Mouse (Mus musculus): ENCODE results near the gene Sypl. TPM values are rescaled to one million over a fixed set of nuclear protein-coding genes. Genes with fewer than 3 reads are reported as not detected.

The Sypl gene
- polyA plus RNA-seq, 1 experiment from 2014 or later = 63.0 TPM

DNA sequence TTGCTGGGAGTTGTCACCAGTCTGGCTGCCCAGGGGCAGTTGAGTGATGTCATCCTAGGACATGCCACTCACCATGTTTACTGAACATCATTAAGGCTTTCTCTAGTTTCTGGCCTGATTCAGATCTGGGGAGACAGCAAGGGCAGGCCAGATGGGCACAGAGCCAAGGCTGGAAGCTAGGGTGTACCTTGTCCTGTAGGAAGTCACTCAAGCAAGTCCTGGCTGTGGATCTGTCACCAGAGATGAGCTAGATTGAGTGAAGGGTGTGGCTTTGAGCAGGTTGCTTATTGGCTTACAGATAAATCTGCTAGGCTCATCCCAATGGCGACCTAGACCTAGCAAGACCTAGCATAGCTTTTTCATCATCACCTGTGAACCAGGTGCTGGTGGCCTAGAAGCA is 61.4 kb downstream of the Sypl start:
- 53% methylated on average over 1 of the region's 1 CpGs for WGBS
- Histone ChIP-seq H3K4me3 (ENCODE audit: low read depth, low read length) (no peak overlapping the region), H3K27me3 (ENCODE audit: control insufficient read depth, insufficient read depth, low read length) (no peaks in the 10 kb centered on the region), H3K27ac (replicated peaks; ENCODE audit: low read depth, low read length) (no peak overlapping the region), H3K4me1 (ENCODE audit: control insufficient read depth, insufficient read depth, low read length) (peaks cover 3% of the 10 kb centered on the region; the same call in 1 of the 2 replicates), H3K9me3 (ENCODE audit: control insufficient read depth, low read length) (no peaks in the 10 kb centered on the region), H3K36me3 (ENCODE audit: control insufficient read depth, insufficient read depth, low read length) (no peaks in the 10 kb centered on the region), H3K9ac (ENCODE audit: low read length) (no peak overlapping the region), H3K4me2 (ENCODE audit: low read depth, severe bottlenecking) (no peak overlapping the region)
- DNase-seq (ENCODE audit: low spot score) = no peak
- ATAC-seq (ENCODE audit: insufficient number of reproducible peaks, low FRiP score, low TSS enrichment, low read depth) = no peak

DNA sequence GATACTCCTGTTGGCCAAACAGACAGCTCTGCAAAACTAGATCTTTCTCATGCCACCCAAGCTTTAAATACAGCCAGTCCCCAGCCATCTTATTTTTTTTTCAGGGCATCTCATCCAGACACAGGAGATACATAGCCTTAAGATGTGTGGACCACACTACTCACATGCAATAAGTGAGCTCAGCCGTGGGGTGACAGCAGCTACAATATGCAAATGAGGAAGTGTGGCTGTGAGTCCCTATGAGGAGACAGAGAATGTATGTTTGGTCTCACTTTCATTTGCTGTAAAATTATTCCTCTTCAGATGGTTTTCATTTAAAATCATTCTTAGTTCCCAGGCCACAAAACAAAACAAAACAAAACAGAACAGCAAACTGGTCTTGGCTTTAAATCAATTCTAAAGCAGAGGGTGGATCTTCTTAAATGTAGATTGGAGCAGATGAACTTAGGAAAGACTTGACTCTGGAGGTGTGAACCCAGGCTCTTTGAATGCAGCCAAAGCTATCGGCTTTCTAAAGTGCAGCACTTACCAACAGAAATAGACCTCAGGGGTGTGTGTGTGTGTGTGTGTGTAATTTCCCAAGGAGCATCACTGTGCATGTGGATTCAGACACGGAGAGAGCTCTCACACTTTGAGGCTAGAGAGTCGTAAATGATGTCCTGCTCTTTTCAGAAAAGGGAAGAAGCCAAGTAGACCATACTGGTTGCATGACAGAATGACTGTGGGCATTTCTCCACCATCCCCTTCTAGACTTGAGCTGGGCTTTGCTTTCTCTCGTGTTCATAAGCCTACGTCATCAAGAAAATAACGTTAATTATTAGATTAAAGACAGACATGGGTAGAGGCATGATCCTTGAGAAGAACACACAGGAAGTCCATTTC is 63.4 kb downstream of the Sypl start:
- H3K27me3 ChIP-seq (ENCODE audit: control insufficient read depth, insufficient read depth, low read length) = no peaks in the 10 kb centered on the region
- 63% methylated on average over 7 of the region's 7 CpGs for WGBS
- no peaks in the 10 kb centered on the region for H3K9me3 ChIP-seq (ENCODE audit: control insufficient read depth, low read length)
- H3K36me3 ChIP-seq (ENCODE audit: control insufficient read depth, insufficient read depth, low read length) = no peaks in the 10 kb centered on the region
- DNase-seq (ENCODE audit: low spot score) (no peak), ATAC-seq (ENCODE audit: insufficient number of reproducible peaks, low FRiP score, low TSS enrichment, low read depth) (no peak)
- no peak overlapping the region for H3K27ac ChIP-seq (replicated peaks; ENCODE audit: low read depth, low read length)
- H3K4me1 ChIP-seq (ENCODE audit: control insufficient read depth, insufficient read depth, low read length) = peaks cover 3% of the 10 kb centered on the region; the same call in 1 of the 2 replicates
- H3K4me3 ChIP-seq (ENCODE audit: low read depth, low read length) = no peak overlapping the region
- H3K9ac ChIP-seq (ENCODE audit: low read length) = no peak overlapping the region
- H3K4me2 ChIP-seq (ENCODE audit: low read depth, severe bottlenecking) = no peak overlapping the region

DNA sequence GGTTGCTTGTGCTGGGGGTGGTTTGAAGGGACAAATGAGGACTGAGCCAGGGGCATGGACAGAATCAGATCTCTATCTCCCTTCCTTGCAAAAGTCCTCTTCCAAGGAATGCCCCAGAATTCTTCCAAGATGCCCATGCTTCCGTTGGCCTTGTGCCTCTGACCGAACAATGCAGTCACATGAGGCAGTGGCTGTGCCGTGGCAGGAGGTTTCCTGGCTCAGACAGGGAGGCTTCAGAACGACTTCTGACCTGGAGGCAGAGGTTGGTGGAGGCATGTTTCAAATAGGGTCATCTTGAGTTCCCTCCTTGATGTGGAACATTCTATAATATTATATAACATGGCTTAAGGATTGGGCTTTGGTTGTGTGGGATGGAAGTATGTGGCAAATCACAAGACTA is 64.9 kb downstream of the Sypl start:
- Histone ChIP-seq H3K27me3 (ENCODE audit: control insufficient read depth, insufficient read depth, low read length) (no peaks in the 10 kb centered on the region), H3K27ac (replicated peaks; ENCODE audit: low read depth, low read length) (no peak overlapping the region), H3K4me2 (ENCODE audit: low read depth, severe bottlenecking) (no peak overlapping the region), H3K4me1 (ENCODE audit: control insufficient read depth, insufficient read depth, low read length) (peaks cover 3% of the 10 kb centered on the region; the same call in 1 of the 2 replicates), H3K36me3 (ENCODE audit: control insufficient read depth, insufficient read depth, low read length) (no peaks in the 10 kb centered on the region), H3K9ac (ENCODE audit: low read length) (no peak overlapping the region), H3K9me3 (ENCODE audit: control insufficient read depth, low read length) (no peaks in the 10 kb centered on the region), H3K4me3 (ENCODE audit: low read depth, low read length) (no peak overlapping the region)
- ATAC-seq (ENCODE audit: insufficient number of reproducible peaks, low FRiP score, low TSS enrichment, low read depth) = no peak
- DNase-seq (ENCODE audit: low spot score) = no peak
- 80% methylated on average over 4 of the region's 4 CpGs for WGBS

DNA sequence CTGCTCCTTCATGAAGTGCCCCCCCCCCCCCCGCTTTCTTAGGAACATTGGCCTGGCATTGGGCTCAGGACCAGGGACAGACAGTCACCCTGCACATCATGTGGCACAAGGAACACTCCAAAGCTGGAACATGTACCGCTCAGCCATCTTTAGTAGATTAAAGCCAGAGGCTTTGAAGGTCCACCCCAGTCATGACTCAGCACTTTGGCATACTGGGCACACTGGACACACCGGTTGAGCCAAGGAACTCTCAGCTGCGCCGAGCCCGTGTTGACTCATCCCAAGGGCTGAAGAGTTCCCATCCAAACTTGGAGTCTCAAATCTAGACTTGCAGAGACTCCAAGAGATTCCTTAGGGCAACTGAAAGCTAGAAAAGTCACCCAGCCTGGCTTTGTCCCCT is 66.3 kb downstream of the Sypl start:
- WGBS = 83% methylated on average over 6 of the region's 6 CpGs
- no peaks in the 10 kb centered on the region for H3K27me3 ChIP-seq (ENCODE audit: control insufficient read depth, insufficient read depth, low read length)
- H3K9me3 ChIP-seq (ENCODE audit: control insufficient read depth, low read length) = no peaks in the 10 kb centered on the region
- peaks cover 3% of the 10 kb centered on the region; the same call in 1 of the 2 replicates for H3K4me1 ChIP-seq (ENCODE audit: control insufficient read depth, insufficient read depth, low read length)
- no peaks in the 10 kb centered on the region for H3K36me3 ChIP-seq (ENCODE audit: control insufficient read depth, insufficient read depth, low read length)
- no peak overlapping the region for H3K4me2 ChIP-seq (ENCODE audit: low read depth, severe bottlenecking)
- H3K4me3 ChIP-seq (ENCODE audit: low read depth, low read length) = no peak overlapping the region
- DNase-seq (ENCODE audit: low spot score) (no peak), ATAC-seq (ENCODE audit: insufficient number of reproducible peaks, low FRiP score, low TSS enrichment, low read depth) (no peak)
- no peak overlapping the region for H3K27ac ChIP-seq (replicated peaks; ENCODE audit: low read depth, low read length)
- no peak overlapping the region for H3K9ac ChIP-seq (ENCODE audit: low read length)

DNA sequence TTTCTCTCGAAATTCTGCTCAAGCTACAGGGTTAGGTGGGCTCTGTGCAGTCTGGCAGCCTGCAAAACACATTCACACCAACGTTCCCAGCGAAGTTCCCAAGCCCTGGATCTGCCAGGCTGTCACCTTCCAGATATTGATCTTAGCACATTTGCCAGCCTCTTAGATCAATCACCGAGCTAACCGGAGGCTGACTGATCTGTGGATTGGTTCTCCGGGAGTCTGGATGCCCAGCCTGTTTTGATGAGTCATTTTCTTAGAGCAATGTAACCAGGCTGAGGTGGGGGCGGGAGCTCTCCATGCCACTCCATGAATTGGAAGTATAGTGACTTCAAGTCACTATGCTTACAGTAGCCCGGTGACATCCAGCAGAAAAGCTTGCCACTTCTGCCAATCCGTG is 67.4 kb downstream of the Sypl start:
- ATAC-seq (ENCODE audit: insufficient number of reproducible peaks, low FRiP score, low TSS enrichment, low read depth) = no peak
- 79% methylated on average over 9 of the region's 9 CpGs for WGBS
- Histone ChIP-seq H3K4me1 (ENCODE audit: control insufficient read depth, insufficient read depth, low read length) (peaks cover 3% of the 10 kb centered on the region; the same call in 1 of the 2 replicates), H3K9me3 (ENCODE audit: control insufficient read depth, low read length) (no peaks in the 10 kb centered on the region), H3K27me3 (ENCODE audit: control insufficient read depth, insufficient read depth, low read length) (no peaks in the 10 kb centered on the region), H3K4me2 (ENCODE audit: low read depth, severe bottlenecking) (no peak overlapping the region), H3K4me3 (ENCODE audit: low read depth, low read length) (no peak overlapping the region), H3K36me3 (ENCODE audit: control insufficient read depth, insufficient read depth, low read length) (no peaks in the 10 kb centered on the region), H3K27ac (replicated peaks; ENCODE audit: low read depth, low read length) (no peak overlapping the region), H3K9ac (ENCODE audit: low read length) (no peak overlapping the region)
- no peak for DNase-seq (ENCODE audit: low spot score)

DNA sequence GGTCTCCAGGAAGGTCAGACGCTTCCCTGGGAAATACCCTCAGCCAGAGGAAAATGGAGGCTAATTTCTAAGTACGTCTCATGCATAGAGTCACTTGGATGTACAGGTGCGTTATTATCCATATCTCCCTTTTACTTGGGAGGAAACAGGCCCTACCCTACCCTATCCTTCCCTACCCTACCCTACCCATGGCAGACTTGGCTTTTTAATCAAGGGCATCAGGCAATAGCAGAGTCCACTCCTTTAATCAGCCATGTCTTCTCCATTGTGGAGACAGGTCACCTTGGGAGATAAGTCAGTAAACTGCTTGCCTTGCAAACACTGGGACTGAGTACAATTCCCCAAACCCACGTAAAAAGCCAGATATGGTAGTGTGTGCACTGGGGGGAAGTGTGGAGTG is 68.1 kb downstream of the Sypl start:
- Histone ChIP-seq H3K4me3 (ENCODE audit: low read depth, low read length) (no peak overlapping the region), H3K27me3 (ENCODE audit: control insufficient read depth, insufficient read depth, low read length) (no peaks in the 10 kb centered on the region), H3K9me3 (ENCODE audit: control insufficient read depth, low read length) (no peaks in the 10 kb centered on the region), H3K36me3 (ENCODE audit: control insufficient read depth, insufficient read depth, low read length) (no peaks in the 10 kb centered on the region), H3K27ac (replicated peaks; ENCODE audit: low read depth, low read length) (no peak overlapping the region), H3K4me2 (ENCODE audit: low read depth, severe bottlenecking) (no peak overlapping the region), H3K4me1 (ENCODE audit: control insufficient read depth, insufficient read depth, low read length) (peaks cover 3% of the 10 kb centered on the region; the same call in 1 of the 2 replicates), H3K9ac (ENCODE audit: low read length) (no peak overlapping the region)
- WGBS = 90% methylated on average over 4 of the region's 4 CpGs
- no peak for DNase-seq (ENCODE audit: low spot score)
- no peak for ATAC-seq (ENCODE audit: insufficient number of reproducible peaks, low FRiP score, low TSS enrichment, low read depth)

DNA sequence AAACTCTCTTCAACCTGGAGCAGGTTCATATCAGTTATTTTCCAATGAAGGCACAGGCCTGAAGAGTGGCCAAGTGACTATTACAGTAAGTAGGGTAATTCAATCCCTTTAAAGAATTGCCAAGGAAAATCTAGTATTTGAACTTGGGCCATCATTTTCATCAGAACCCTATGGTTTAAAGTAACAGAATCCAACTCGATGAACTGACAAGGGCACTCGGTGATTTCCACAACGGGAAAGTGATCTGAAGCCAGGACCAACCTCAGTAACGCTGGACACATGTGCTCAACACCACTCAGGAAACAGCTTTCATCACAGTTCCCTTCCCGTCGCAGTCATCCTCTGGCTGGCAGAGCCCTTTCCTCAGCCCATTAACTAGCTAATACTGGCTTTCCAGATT is 70.8 kb downstream of the Sypl start:
- DNase-seq (ENCODE audit: low spot score) = no peak
- Histone ChIP-seq H3K9me3 (ENCODE audit: control insufficient read depth, low read length) (no peaks in the 10 kb centered on the region), H3K4me2 (ENCODE audit: low read depth, severe bottlenecking) (no peak overlapping the region), H3K27ac (replicated peaks; ENCODE audit: low read depth, low read length) (no peak overlapping the region), H3K36me3 (ENCODE audit: control insufficient read depth, insufficient read depth, low read length) (no peaks in the 10 kb centered on the region), H3K4me1 (ENCODE audit: control insufficient read depth, insufficient read depth, low read length) (peaks cover 15% of the 10 kb centered on the region), H3K4me3 (ENCODE audit: low read depth, low read length) (no peak overlapping the region), H3K9ac (ENCODE audit: low read length) (no peak overlapping the region), H3K27me3 (ENCODE audit: control insufficient read depth, insufficient read depth, low read length) (no peaks in the 10 kb centered on the region)
- 62% methylated on average over 6 of the region's 6 CpGs for WGBS
- ATAC-seq (ENCODE audit: insufficient number of reproducible peaks, low FRiP score, low TSS enrichment, low read depth) = no peak

DNA sequence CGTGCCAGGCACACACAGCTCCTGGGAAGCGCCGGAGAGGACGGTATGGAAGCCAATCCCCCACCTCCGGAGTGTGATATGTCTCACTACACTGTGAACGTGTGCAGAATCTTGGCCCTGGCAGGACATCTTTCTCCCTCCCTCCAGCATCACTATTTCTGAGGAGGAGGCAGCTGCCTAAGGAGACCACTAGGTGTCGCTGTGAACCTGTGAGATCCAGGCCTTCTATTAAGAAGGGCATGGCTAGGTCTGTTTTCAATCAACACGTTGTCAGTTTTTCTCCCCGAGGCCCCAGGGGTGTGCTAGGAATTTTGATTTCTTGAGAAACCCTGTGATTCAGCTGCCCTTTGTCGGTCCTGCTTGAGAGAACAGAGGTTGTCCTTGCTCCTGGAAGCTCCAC is 73.4 kb downstream of the Sypl start:
- ATAC-seq (ENCODE audit: insufficient number of reproducible peaks, low FRiP score, low TSS enrichment, low read depth) = peak; percentile 73
- WGBS = 4% methylated on average over 10 of the region's 10 CpGs
- no peak overlapping the region for H3K27ac ChIP-seq (replicated peaks; ENCODE audit: low read depth, low read length)
- DNase-seq (ENCODE audit: low spot score) = peak; percentile 86
- H3K27me3 ChIP-seq (ENCODE audit: control insufficient read depth, insufficient read depth, low read length) = no peaks in the 10 kb centered on the region
- H3K9ac ChIP-seq (ENCODE audit: low read length) = no peak overlapping the region
- H3K4me1 ChIP-seq (ENCODE audit: control insufficient read depth, insufficient read depth, low read length) = peaks cover 15% of the 10 kb centered on the region
- no peaks in the 10 kb centered on the region for H3K9me3 ChIP-seq (ENCODE audit: control insufficient read depth, low read length)
- no peak overlapping the region for H3K4me3 ChIP-seq (ENCODE audit: low read depth, low read length)
- H3K4me2 ChIP-seq (ENCODE audit: low read depth, severe bottlenecking) = peak overlapping the region; percentile 27; the same call in 1 of the 2 replicates
- H3K36me3 ChIP-seq (ENCODE audit: control insufficient read depth, insufficient read depth, low read length) = no peaks in the 10 kb centered on the region
